Mouse (Mus musculus) gastrocnemius, postnatal 14 days (tissue): ENCODE data around the gene Asz1. TPM values are rescaled to one million over a fixed set of nuclear protein-coding genes. Genes with fewer than 3 reads are reported as not detected.

Source experiments
- DNase-seq: peaks from one replicate; pipeline ENCODE4 v3.0.0; 2021; ENCODE audit warnings: mixed read lengths
- intact Hi-C: fragments of 180-260 bp; cut with DNase I; formaldehyde crosslinking; loops from one replicate; pipeline ENCODE4 v1.15.1; 2025; ENCODE audit warnings: low total_unique reads
- long read RNA-seq, 2 experiments: library from polyadenylated mRNA; stranded (forward); transcript quantifications; one replicate each; pipeline ENCODE4 v2.0.0; 2021
- total RNA-seq, 2 experiments: library from RNA; stranded (reverse); gene quantifications; 2 replicates each; pipeline ENCODE4 v1.2.3; 2021

Gene Asz1
- not detected for total RNA-seq
- long read RNA-seq, experiment 1: 0 reads
- long read RNA-seq, experiment 2: 0 reads

- intact Hi-C loops: no loop called here
- DNase-seq: no peak
Measured at GRCm38 (mm10) chr6:18108934-18109333, at the start of gene Asz1. Gene Asz1 (minus strand): TSS chr6:18109061.

GRCm38 (mm10) chr6:18153031-18153430 is 44.2 kb upstream of the Asz1 start:
- no peak for DNase-seq
- intact Hi-C loops: no loop called here

GRCm38 (mm10) chr6:18135246-18135645 is 26.4 kb upstream of the Asz1 start:
- DNase-seq: no peak
- intact Hi-C loops: no loop called here

GRCm38 (mm10) chr6:18128059-18128458 is 19.2 kb upstream of the Asz1 start:
- intact Hi-C loops: no loop called here
- DNase-seq: no peak

- DNase-seq: no peak
- intact Hi-C loops: no loop called here
Measured at GRCm38 (mm10) chr6:18127206-18127983, 18.5 kb upstream of the Asz1 start.

GRCm38 (mm10) chr6:18096861-18097260 is 12.0 kb downstream of the Asz1 start:
- DNase-seq: no peak
- intact Hi-C loops: no loop called here

GRCm38 (mm10) chr6:18089098-18089497 is 19.8 kb downstream of the Asz1 start:
- DNase-seq: no peak
- intact Hi-C loops: no loop called here

GRCm38 (mm10) chr6:18087160-18087804 is 21.6 kb downstream of the Asz1 start:
- no peak for DNase-seq
- intact Hi-C loops: no loop called here

GRCm38 (mm10) chr6:18078615-18079014 is 30.2 kb downstream of the Asz1 start:
- intact Hi-C loops: no loop called here
- DNase-seq: no peak

- DNase-seq: no peak
- intact Hi-C loops: no loop called here
Measured at GRCm38 (mm10) chr6:18076986-18077385, 31.9 kb downstream of the Asz1 start.

GRCm38 (mm10) chr6:18076577-18076976 is 32.3 kb downstream of the Asz1 start:
- intact Hi-C loops: no loop called here
- DNase-seq: no peak

GRCm38 (mm10) chr6:18057899-18058298 is 51.0 kb downstream of the Asz1 start:
- no peak for DNase-seq
- intact Hi-C loops: no loop called here

GRCm38 (mm10) chr6:18051702-18052101 is 57.2 kb downstream of the Asz1 start:
- intact Hi-C loops: no loop called here

GRCm38 (mm10) chr6:18044299-18044698 is 64.6 kb downstream of the Asz1 start:
- no peak for DNase-seq
- intact Hi-C loops: no loop called here

More at GRCm38 (mm10) chr6:18051702-18052101, 57.2 kb downstream of the Asz1 start:
- DNase-seq: no peak

GRCm38 (mm10) chr6:18043172-18043571 is 65.7 kb downstream of the Asz1 start:
- intact Hi-C loops: no loop called here
- no peak for DNase-seq

GRCm38 (mm10) chr6:18032271-18032670 is 76.6 kb downstream of the Asz1 start:
- peak; percentile 3 for DNase-seq
- intact Hi-C loops: no loop called here

GRCm38 (mm10) chr6:18031509-18032010 is 77.3 kb downstream of the Asz1 start:
- DNase-seq: peak; percentile 66
- intact Hi-C loops: no loop called here

GRCm38 (mm10) chr6:18030868-18031508 is 77.9 kb downstream of the Asz1 start:
- intact Hi-C loops: no loop called here
- DNase-seq: peak; percentile 9

- intact Hi-C loops: no loop called here
- peak; percentile 11 for DNase-seq
Measured at GRCm38 (mm10) chr6:18029746-18030656, 78.9 kb downstream of the Asz1 start, which contains the start of gene Wnt2. Gene Wnt2 (minus strand): TSS chr6:18030585.
